Mouse (Mus musculus): ENCODE measurements around the gene Ace3. TPM values are rescaled to one million over a fixed set of nuclear protein-coding genes. Genes with fewer than 3 reads are reported as not detected.

Gene Ace3
- total RNA-seq, 2 experiments from 2014 or later, result not detected

- intact Hi-C loops (cut with DNase I), result no loop called here
- Histone ChIP-seq H3K27ac (no peak overlapping the region), H3K4me3 (no peak overlapping the region)
- peak; percentile 29 to 52 for DNase-seq (ENCODE audit: extremely low spot score in 1 of 2, low spot score in 2 of 2)
- no peak for TF ChIP-seq CTCF (IDR thresholded peaks at IDR 0.05)
These were observed 35.1 kb upstream of the Ace3 start for GRCm38 (mm10) chr11:105959355-105959754.

GRCm38 (mm10) chr11:105964691-105965090, 29.8 kb upstream of the Ace3 start:
- Histone ChIP-seq H3K27ac (no peak overlapping the region), H3K4me3 (no peak overlapping the region)
- TF ChIP-seq CTCF (IDR thresholded peaks at IDR 0.05), result peak; percentile 11; the same call in 1 of the 2 replicates
- DNase-seq (ENCODE audit: extremely low spot score in 1 of 2, low spot score in 2 of 2), result no peak
- intact Hi-C loops (cut with DNase I), result no loop called here

GRCm38 (mm10) chr11:105966288-105966687, 28.2 kb upstream of the Ace3 start:
- H3K27ac ChIP-seq, result no peak overlapping the region
- intact Hi-C loops (cut with DNase I), result no loop called here
- no peak for TF ChIP-seq CTCF (IDR thresholded peaks at IDR 0.05)
- H3K4me3 ChIP-seq, result no peak overlapping the region
- DNase-seq (ENCODE audit: extremely low spot score in 1 of 2, low spot score in 2 of 2), result no peak

GRCm38 (mm10) chr11:105967741-105968574, 26.5 kb upstream of the Ace3 start, which contains the start of gene Ace:
Gene Ace, plus strand, starts transcription at chr11:105967945.
- no peak for TF ChIP-seq CTCF (IDR thresholded peaks at IDR 0.05)
- DNase-seq (ENCODE audit: extremely low spot score in 1 of 2, low spot score in 2 of 2), result peak in 1 of 2 experiments; percentile 28
- intact Hi-C loops (cut with DNase I), result no loop called here
- H3K4me3 ChIP-seq, result peak within 1 kb of the TSS; percentile 59
- H3K27ac ChIP-seq, result peak within 1 kb of the TSS; percentile 11; the same call in 1 of the 2 replicates

- H3K4me3 ChIP-seq, result no peak overlapping the region
- TF ChIP-seq CTCF (IDR thresholded peaks at IDR 0.05), result no peak
- intact Hi-C loops (cut with DNase I), result loop anchor here (1.0 kb wide), 1 partner anchor 42 kb away; no protein-coding TSS in a partner anchor
- DNase-seq (ENCODE audit: extremely low spot score in 1 of 2, low spot score in 2 of 2), result no peak
- no peak overlapping the region for H3K27ac ChIP-seq
These were observed 25.5 kb upstream of the Ace3 start for GRCm38 (mm10) chr11:105968948-105969347.

GRCm38 (mm10) chr11:105969516-105969915, 25.0 kb upstream of the Ace3 start:
- Histone ChIP-seq H3K4me3 (no peak overlapping the region), H3K27ac (no peak overlapping the region)
- DNase-seq (ENCODE audit: extremely low spot score in 1 of 2, low spot score in 2 of 2), result peak in 1 of 2 experiments; percentile 37
- TF ChIP-seq CTCF (IDR thresholded peaks at IDR 0.05), result peak; percentile 59
- intact Hi-C loops (cut with DNase I), result loop anchor here (1.0 kb wide), 1 partner anchor 42 kb away; no protein-coding TSS in a partner anchor

- intact Hi-C loops (cut with DNase I), result no loop called here
- Histone ChIP-seq H3K27ac (no peak overlapping the region), H3K4me3 (no peak overlapping the region)
- TF ChIP-seq CTCF (IDR thresholded peaks at IDR 0.05), result no peak
- DNase-seq (ENCODE audit: extremely low spot score in 1 of 2, low spot score in 2 of 2), result no peak
These were observed 19.9 kb upstream of the Ace3 start for GRCm38 (mm10) chr11:105974593-105974992.

- no peak for DNase-seq (ENCODE audit: extremely low spot score in 1 of 2, low spot score in 2 of 2)
- intact Hi-C loops (cut with DNase I), result no loop called here
- no peak overlapping the region for H3K27ac ChIP-seq
- H3K4me3 ChIP-seq, result no peak overlapping the region
- no peak for TF ChIP-seq CTCF (IDR thresholded peaks at IDR 0.05)
These were observed 19.4 kb upstream of the Ace3 start for GRCm38 (mm10) chr11:105975050-105975449.

- intact Hi-C loops (cut with DNase I), result no loop called here
- Histone ChIP-seq H3K27ac (no peak overlapping the region), H3K4me3 (no peak overlapping the region)
- no peak for TF ChIP-seq CTCF (IDR thresholded peaks at IDR 0.05)
- DNase-seq (ENCODE audit: extremely low spot score in 1 of 2, low spot score in 2 of 2), result no peak
These were observed 18.8 kb upstream of the Ace3 start for GRCm38 (mm10) chr11:105975636-105976035.

- DNase-seq (ENCODE audit: extremely low spot score in 1 of 2, low spot score in 2 of 2), result no peak
- intact Hi-C loops (cut with DNase I), result no loop called here
- Histone ChIP-seq H3K4me3 (no peak overlapping the region), H3K27ac (no peak overlapping the region)
- no peak for TF ChIP-seq CTCF (IDR thresholded peaks at IDR 0.05)
These were observed 16.2 kb upstream of the Ace3 start for GRCm38 (mm10) chr11:105978232-105978631.

GRCm38 (mm10) chr11:105978634-105979033, 15.8 kb upstream of the Ace3 start:
- Histone ChIP-seq H3K27ac (no peak overlapping the region), H3K4me3 (no peak overlapping the region)
- TF ChIP-seq CTCF (IDR thresholded peaks at IDR 0.05), result no peak
- intact Hi-C loops (cut with DNase I), result no loop called here
- DNase-seq (ENCODE audit: extremely low spot score in 1 of 2, low spot score in 2 of 2), result no peak

- no peak overlapping the region for H3K27ac ChIP-seq
- H3K4me3 ChIP-seq, result no peak overlapping the region
- intact Hi-C loops (cut with DNase I), result no loop called here
- no peak for DNase-seq (ENCODE audit: extremely low spot score in 1 of 2, low spot score in 2 of 2)
- no peak for TF ChIP-seq CTCF (IDR thresholded peaks at IDR 0.05)
These were observed 10.0 kb upstream of the Ace3 start for GRCm38 (mm10) chr11:105984452-105984851.

- TF ChIP-seq CTCF (IDR thresholded peaks at IDR 0.05), result no peak
- intact Hi-C loops (cut with DNase I), result no loop called here
- H3K27ac ChIP-seq, result no peak overlapping the region
These were observed 7.0 kb upstream of the Ace3 start for GRCm38 (mm10) chr11:105987446-105987845.

More at GRCm38 (mm10) chr11:105987446-105987845, 7.0 kb upstream of the Ace3 start:
- H3K4me3 ChIP-seq, result no peak overlapping the region
- no peak for DNase-seq (ENCODE audit: extremely low spot score in 1 of 2, low spot score in 2 of 2)
